16 mouse cellular contexts compared by ENCODE assay signal in genomic region chr4:149339426-149340214, GRCm38 (mm10). TPM values are rescaled to one million over a fixed set of nuclear protein-coding genes. Genes with fewer than 3 reads are reported as not detected.
DNase-seq lines count a peak whose midpoint lies in the region; ATAC-seq and TF ChIP-seq lines count a peak whose summit lies in the region.
"Had no signal": no experiment of that assay in that cellular context is flagged by ENCODE, and none has a peak within 500 bp of the region (broad histone marks: within the 10 kb centered on the region; RNA-seq: fewer than 3 reads in every experiment).

No protein-coding gene starts in this region.

- intact Hi-C loops in heart, postnatal 36 days (cut with DNase I) = no loop called here

- H3K4me2 ChIP-seq in heart, embryonic 12.5 days = no peak overlapping the region
- no peak overlapping the region for H3K4me2 ChIP-seq in liver, embryonic 14.5 days (ENCODE audit: low read depth)
- H3K4me2 ChIP-seq: hindbrain, embryonic 15.5 days; limb, embryonic 12.5 days had no signal

- no peak for ATAC-seq in heart, embryonic 12.5 days (ENCODE audit: insufficient number of reproducible peaks, low FRiP score)
- ATAC-seq in common myeloid progenitor, adult 5-6 weeks (replicated peaks; ENCODE audit: low read depth, poor library complexity, severe bottlenecking) = peak; percentile 27
- peak; percentile 46; the same call in 1 of the 2 replicates for ATAC-seq in liver, embryonic 14.5 days (ENCODE audit: insufficient read depth)
- ATAC-seq: intestine, embryonic 16.5 days had no signal

- H3K36me3 ChIP-seq in heart, embryonic 12.5 days = peaks cover 64% of the 10 kb centered on the region
- peaks cover 13% of the 10 kb centered on the region for H3K36me3 ChIP-seq in liver, embryonic 14.5 days (replicated peaks; ENCODE audit: control insufficient read depth, insufficient read depth, low read depth)

- no peaks in the 10 kb centered on the region for H3K9me3 ChIP-seq in heart, embryonic 12.5 days (replicated peaks)
- no peaks in the 10 kb centered on the region for H3K9me3 ChIP-seq in liver, embryonic 14.5 days (ENCODE audit: control insufficient read depth, low read length)
- H3K9me3 ChIP-seq: forebrain, embryonic 10.5 days; hindbrain, embryonic 15.5 days; limb, embryonic 12.5 days had no signal

- peak overlapping the region; percentile 41; the same call in 1 of the 2 replicates for H3K27ac ChIP-seq in heart, embryonic 12.5 days (ENCODE audit: poor library complexity, severe bottlenecking)
- H3K27ac ChIP-seq in liver, embryonic 14.5 days = no peak overlapping the region
- H3K27ac ChIP-seq: forebrain, embryonic 10.5 days; hindbrain, embryonic 15.5 days; limb, embryonic 12.5 days had no signal

- no peak for TF ChIP-seq CTCF in liver, embryonic 14.5 days (IDR thresholded peaks at IDR 0.05; ENCODE audit: low read depth)

- no peaks in the 10 kb centered on the region for H3K27me3 ChIP-seq in heart, embryonic 12.5 days (replicated peaks)
- H3K27me3 ChIP-seq in liver, embryonic 14.5 days (ENCODE audit: control insufficient read depth, insufficient read depth, low read length) = no peaks in the 10 kb centered on the region
- H3K27me3 ChIP-seq: hindbrain, embryonic 15.5 days; limb, embryonic 12.5 days had no signal

- 0 out of 2 replicates have a peak overlapping the region, but pooled peaks have one; percentile 7 for H3K9ac ChIP-seq in heart, embryonic 12.5 days
- no peak overlapping the region for H3K9ac ChIP-seq in liver, embryonic 14.5 days (replicated peaks)
- H3K9ac ChIP-seq: hindbrain, embryonic 15.5 days; limb, embryonic 12.5 days had no signal

- 39% methylated on average over 5 of the region's 5 CpGs for WGBS in heart, embryonic 12.5 days
- WGBS in liver, embryonic 14.5 days (ENCODE audit: insufficient replicate concordance) = 27% methylated on average over 5 of the region's 5 CpGs

- no peak overlapping the region for H3K4me3 ChIP-seq in heart, embryonic 12.5 days
- H3K4me3 ChIP-seq in liver, embryonic 14.5 days (ENCODE audit: insufficient read depth in 1 of 2, low read depth in 2 of 2, low read length in 2 of 2) = no peak overlapping the region
- H3K4me3 ChIP-seq: forebrain, embryonic 10.5 days; hindbrain, embryonic 15.5 days; limb, embryonic 12.5 days had no signal

- H3K4me1 ChIP-seq in heart, embryonic 12.5 days (replicated peaks) = peaks cover 66% of the 10 kb centered on the region
- peaks cover 14 to 17% of the 10 kb centered on the region in 2 experiments for H3K4me1 ChIP-seq in liver, embryonic 14.5 days (replicated peaks; ENCODE audit: control insufficient read depth in 2 of 2, insufficient read depth in 2 of 2, low read length in 1 of 2)
- H3K4me1 ChIP-seq: hindbrain, embryonic 15.5 days; limb, embryonic 12.5 days had no signal

- peak; percentile 68 for TF ChIP-seq EP300 in liver, embryonic 14.5 days (IDR thresholded peaks at IDR 0.05; ENCODE audit: low read depth)

- no peak for DNase-seq in heart, postnatal 36 days
- peak; percentile 11 for DNase-seq in 416B (ENCODE audit: low read depth)
- peak in 1 of 3 experiments; percentile 18 for DNase-seq in liver, embryonic 14.5 days (ENCODE audit: low read depth in 3 of 3, low spot score in 3 of 3)
- DNase-seq in kidney, postnatal 25 days = no peak
- DNase-seq in embryo, embryonic 9.5 days (ENCODE audit: extremely low spot score) = no peak
- DNase-seq: adrenal gland, adult 8-10 months; cerebellum, adult 11 months; cerebellum, postnatal 36 days; gastrocnemius, postnatal 14 days; thymus, adult 2 months had no signal

RNA-seq across cellular contexts. Expression of gene Kif1b, which starts 32.1 kb away (rescaled TPM):
- polyA plus RNA-seq in heart, embryonic 12.5 days (2016; fragmentation: Nextera tagmentation; extraction: Ambion mirVana) = 60.1 and 62.9 TPM in 2 replicates
- 100 to 1,000 TPM; 148 to 157 TPM for total RNA-seq in heart, postnatal 36 days (2021)
- 6.0 and 6.6 TPM in 2 replicates for total RNA-seq in common myeloid progenitor, adult 5-6 weeks (2017)
- polyA plus RNA-seq in liver, embryonic 14.5 days (2012; rRNA removed) = 3.6 and 4.3 TPM in 2 replicates
- 4.6 and 4.8 TPM in 2 replicates for polyA plus RNA-seq in liver, embryonic 14.5 days (2014; fragmentation: Nextera tagmentation; extraction: Ambion mirVana)

Comparison
In these comparisons a context has a peak if more than half of its experiments do, and no peak if none do; other contexts are left out.
1. RNA of gene Kif1b, which starts 32.1 kb away (total RNA-seq): 148 to 157 TPM in heart, postnatal 36 days; 6.0 to 6.6 TPM in common myeloid progenitor, adult 5-6 weeks; every median in the first group is over 10 times any median in the second.